Mouse (Mus musculus): ENCODE data around the gene BC052040. TPM values are rescaled to one million over a fixed set of nuclear protein-coding genes. Genes with fewer than 3 reads are reported as not detected.

Gene BC052040
- polyA plus RNA-seq, 1 experiment from 2014 or later = 9.6 TPM

- no peak overlapping the region for H3K4me3 ChIP-seq
- ATAC-seq (ENCODE audit: insufficient number of reproducible peaks, low FRiP score, low TSS enrichment, low read depth) = no peak
These were observed 91.6 kb downstream of the BC052040 start for GRCm38 (mm10) chr2:115673054-115673660.

GRCm38 (mm10) chr2:115678786-115679185 is 97.3 kb downstream of the BC052040 start:
- Histone ChIP-seq H3K27ac (no peak overlapping the region), H3K4me3 (no peak overlapping the region), H3K4me1 (no peaks in the 10 kb centered on the region), H3K36me3 (no peaks in the 10 kb centered on the region), H3K27me3 (no peaks in the 10 kb centered on the region), H3K4me2 (no peak overlapping the region), H3K9ac (no peak overlapping the region), H3K9me3 (no peaks in the 10 kb centered on the region)
- WGBS = 81% methylated on average over 5 of the region's 5 CpGs
- ATAC-seq (ENCODE audit: insufficient number of reproducible peaks, low FRiP score, low TSS enrichment, low read depth) = no peak

More at GRCm38 (mm10) chr2:115673054-115673660, 91.6 kb downstream of the BC052040 start:
- Histone ChIP-seq H3K9me3 (no peaks in the 10 kb centered on the region), H3K27ac (no peak overlapping the region), H3K36me3 (no peaks in the 10 kb centered on the region), H3K27me3 (no peaks in the 10 kb centered on the region), H3K4me1 (no peaks in the 10 kb centered on the region), H3K4me2 (no peak overlapping the region), H3K9ac (no peak overlapping the region)
- 93% methylated on average over 7 of the region's 7 CpGs for WGBS

GRCm38 (mm10) chr2:115685250-115685649 is 103.7 kb downstream of the BC052040 start:
- no peaks in the 10 kb centered on the region for H3K9me3 ChIP-seq
- no peaks in the 10 kb centered on the region for H3K27me3 ChIP-seq
- H3K4me2 ChIP-seq = no peak overlapping the region
- H3K9ac ChIP-seq = no peak overlapping the region
- 70% methylated on average over 3 of the region's 3 CpGs for WGBS
- no peak overlapping the region for H3K4me3 ChIP-seq
- H3K36me3 ChIP-seq = no peaks in the 10 kb centered on the region
- H3K27ac ChIP-seq = no peak overlapping the region
- H3K4me1 ChIP-seq = no peaks in the 10 kb centered on the region
- no peak for ATAC-seq (ENCODE audit: insufficient number of reproducible peaks, low FRiP score, low TSS enrichment, low read depth)

- no peaks in the 10 kb centered on the region for H3K9me3 ChIP-seq
- H3K4me2 ChIP-seq = no peak overlapping the region
- no peak for ATAC-seq (ENCODE audit: insufficient number of reproducible peaks, low FRiP score, low TSS enrichment, low read depth)
- H3K27me3 ChIP-seq = no peaks in the 10 kb centered on the region
- no peaks in the 10 kb centered on the region for H3K4me1 ChIP-seq
- H3K36me3 ChIP-seq = no peaks in the 10 kb centered on the region
- 96% methylated on average over 4 of the region's 4 CpGs for WGBS
- no peak overlapping the region for H3K9ac ChIP-seq
- H3K27ac ChIP-seq = no peak overlapping the region
- no peak overlapping the region for H3K4me3 ChIP-seq
These were observed 106.1 kb downstream of the BC052040 start for GRCm38 (mm10) chr2:115687612-115688011.

GRCm38 (mm10) chr2:115688282-115688681 is 106.8 kb downstream of the BC052040 start:
- H3K36me3 ChIP-seq = no peaks in the 10 kb centered on the region
- no peak overlapping the region for H3K4me2 ChIP-seq
- no peaks in the 10 kb centered on the region for H3K27me3 ChIP-seq
- H3K9ac ChIP-seq = no peak overlapping the region
- H3K4me1 ChIP-seq = no peaks in the 10 kb centered on the region
- no peaks in the 10 kb centered on the region for H3K9me3 ChIP-seq
- no peak for ATAC-seq (ENCODE audit: insufficient number of reproducible peaks, low FRiP score, low TSS enrichment, low read depth)
- H3K4me3 ChIP-seq = no peak overlapping the region
- no peak overlapping the region for H3K27ac ChIP-seq
- WGBS = 87% methylated on average over 6 of the region's 6 CpGs

- 81% methylated on average over 3 of the region's 3 CpGs for WGBS
- no peaks in the 10 kb centered on the region for H3K4me1 ChIP-seq
These were observed 112.3 kb downstream of the BC052040 start for GRCm38 (mm10) chr2:115693841-115694240.

GRCm38 (mm10) chr2:115694386-115694785 is 112.9 kb downstream of the BC052040 start:
- no peak overlapping the region for H3K27ac ChIP-seq
- no peak overlapping the region for H3K4me2 ChIP-seq
- H3K9ac ChIP-seq = no peak overlapping the region
- H3K9me3 ChIP-seq = no peaks in the 10 kb centered on the region
- WGBS = 81% methylated on average over 6 of the region's 6 CpGs
- H3K27me3 ChIP-seq = no peaks in the 10 kb centered on the region
- H3K4me3 ChIP-seq = no peak overlapping the region
- ATAC-seq (ENCODE audit: insufficient number of reproducible peaks, low FRiP score, low TSS enrichment, low read depth) = no peak
- H3K36me3 ChIP-seq = no peaks in the 10 kb centered on the region
- no peaks in the 10 kb centered on the region for H3K4me1 ChIP-seq

More at GRCm38 (mm10) chr2:115693841-115694240, 112.3 kb downstream of the BC052040 start:
- Histone ChIP-seq H3K27me3 (no peaks in the 10 kb centered on the region), H3K9ac (no peak overlapping the region), H3K9me3 (no peaks in the 10 kb centered on the region), H3K4me3 (no peak overlapping the region), H3K4me2 (no peak overlapping the region), H3K27ac (no peak overlapping the region), H3K36me3 (no peaks in the 10 kb centered on the region)
- no peak for ATAC-seq (ENCODE audit: insufficient number of reproducible peaks, low FRiP score, low TSS enrichment, low read depth)

- H3K36me3 ChIP-seq = no peaks in the 10 kb centered on the region
- H3K9me3 ChIP-seq = no peaks in the 10 kb centered on the region
- no peak for ATAC-seq (ENCODE audit: insufficient number of reproducible peaks, low FRiP score, low TSS enrichment, low read depth)
- H3K27me3 ChIP-seq = no peaks in the 10 kb centered on the region
- WGBS = 72% methylated on average over 5 of the region's 5 CpGs
- no peak overlapping the region for H3K4me2 ChIP-seq
- no peak overlapping the region for H3K27ac ChIP-seq
- no peak overlapping the region for H3K4me3 ChIP-seq
- H3K4me1 ChIP-seq = no peaks in the 10 kb centered on the region
- H3K9ac ChIP-seq = no peak overlapping the region
These were observed 117.5 kb downstream of the BC052040 start for GRCm38 (mm10) chr2:115699032-115699431.

GRCm38 (mm10) chr2:115702610-115703009 is 121.1 kb downstream of the BC052040 start:
- WGBS = 76% methylated on average over 5 of the region's 5 CpGs
- Histone ChIP-seq H3K27me3 (no peaks in the 10 kb centered on the region), H3K4me3 (no peak overlapping the region), H3K27ac (no peak overlapping the region), H3K4me2 (no peak overlapping the region), H3K4me1 (no peaks in the 10 kb centered on the region), H3K9me3 (no peaks in the 10 kb centered on the region), H3K36me3 (no peaks in the 10 kb centered on the region), H3K9ac (no peak overlapping the region)
- no peak for ATAC-seq (ENCODE audit: insufficient number of reproducible peaks, low FRiP score, low TSS enrichment, low read depth)

GRCm38 (mm10) chr2:115717535-115717934 is 136.0 kb downstream of the BC052040 start:
- H3K4me1 ChIP-seq = no peaks in the 10 kb centered on the region
- no peaks in the 10 kb centered on the region for H3K9me3 ChIP-seq
- no peak overlapping the region for H3K27ac ChIP-seq
- no peak overlapping the region for H3K4me2 ChIP-seq
- WGBS = 66% methylated on average over 5 of the region's 5 CpGs
- no peak for ATAC-seq (ENCODE audit: insufficient number of reproducible peaks, low FRiP score, low TSS enrichment, low read depth)
- no peaks in the 10 kb centered on the region for H3K36me3 ChIP-seq
- no peaks in the 10 kb centered on the region for H3K27me3 ChIP-seq
- H3K4me3 ChIP-seq = no peak overlapping the region
- no peak overlapping the region for H3K9ac ChIP-seq

GRCm38 (mm10) chr2:115717980-115718379 is 136.5 kb downstream of the BC052040 start:
- ATAC-seq (ENCODE audit: insufficient number of reproducible peaks, low FRiP score, low TSS enrichment, low read depth) = no peak
- WGBS = 65% methylated on average over 3 of the region's 3 CpGs
- Histone ChIP-seq H3K4me1 (no peaks in the 10 kb centered on the region), H3K9ac (no peak overlapping the region), H3K27ac (no peak overlapping the region), H3K4me2 (no peak overlapping the region), H3K36me3 (no peaks in the 10 kb centered on the region), H3K4me3 (no peak overlapping the region), H3K27me3 (no peaks in the 10 kb centered on the region), H3K9me3 (no peaks in the 10 kb centered on the region)

GRCm38 (mm10) chr2:115723452-115723851 is 141.9 kb downstream of the BC052040 start:
- ATAC-seq (ENCODE audit: insufficient number of reproducible peaks, low FRiP score, low TSS enrichment, low read depth) = no peak
- WGBS = 23% methylated on average over 8 of the region's 8 CpGs
- Histone ChIP-seq H3K9ac (no peak overlapping the region), H3K36me3 (no peaks in the 10 kb centered on the region), H3K4me1 (peaks cover 4% of the 10 kb centered on the region; the same call in 1 of the 2 replicates), H3K27ac (no peak overlapping the region), H3K4me2 (no peak overlapping the region), H3K27me3 (no peaks in the 10 kb centered on the region), H3K4me3 (no peak overlapping the region), H3K9me3 (no peaks in the 10 kb centered on the region)

GRCm38 (mm10) chr2:115724216-115724615 is 142.7 kb downstream of the BC052040 start:
- Histone ChIP-seq H3K4me2 (no peak overlapping the region), H3K4me1 (peaks cover 4% of the 10 kb centered on the region; the same call in 1 of the 2 replicates), H3K27ac (no peak overlapping the region), H3K9me3 (no peaks in the 10 kb centered on the region), H3K9ac (no peak overlapping the region), H3K36me3 (no peaks in the 10 kb centered on the region), H3K4me3 (no peak overlapping the region), H3K27me3 (no peaks in the 10 kb centered on the region)
- ATAC-seq (ENCODE audit: insufficient number of reproducible peaks, low FRiP score, low TSS enrichment, low read depth) = no peak
- 78% methylated on average over 6 of the region's 6 CpGs for WGBS

Data from limb, embryonic 15.5 days (tissue).